Mouse (Mus musculus) limb, embryonic 15.5 days (tissue): ENCODE data around the gene Gm10944. TPM values are rescaled to one million over a fixed set of nuclear protein-coding genes. Genes with fewer than 3 reads are reported as not detected.

ENCODE experiments used
- ATAC-seq: fragments of 200-750 bp; cut with Nextera tagmentation; 2 replicates; pipeline ENCODE4 v1.8.0; 2017; ENCODE audit warnings: low read depth, moderate TSS enrichment; ENCODE audit not compliant: insufficient number of reproducible peaks, low FRiP score, low TSS enrichment
- H3K27ac ChIP-seq: fragments of 300-500 bp; sonication (generic); 2 replicates; pipeline ENCODE4 v1.5.1; 2015; ENCODE audit warnings: moderate library complexity, mild to moderate bottlenecking, inconsistent platforms
- H3K27me3 ChIP-seq: fragments of 300-500 bp; sonication (generic); 2 replicates; pipeline ENCODE4 v1.6.1; 2015; ENCODE audit warnings: inconsistent platforms
- H3K36me3 ChIP-seq: fragments of 300-500 bp; sonication (generic); 2 replicates; pipeline ENCODE4 v1.6.1; 2015; ENCODE audit warnings: inconsistent platforms
- H3K4me1 ChIP-seq: fragments of 300-500 bp; sonication (generic); 2 replicates; pipeline ENCODE4 v1.6.1; 2015; ENCODE audit warnings: inconsistent platforms
- H3K4me2 ChIP-seq: fragments of 300-500 bp; sonication (generic); 2 replicates; pipeline ENCODE4 v1.6.1; 2015; ENCODE audit warnings: mild to moderate bottlenecking, inconsistent platforms
- H3K4me3 ChIP-seq: fragments of 300-500 bp; sonication (generic); 2 replicates; pipeline ENCODE4 v1.5.1; 2015; ENCODE audit warnings: mild to moderate bottlenecking, inconsistent platforms
- H3K9ac ChIP-seq: fragments of 300-500 bp; sonication (generic); 2 replicates; pipeline ENCODE4 v1.6.1; 2015; ENCODE audit warnings: inconsistent platforms
- H3K9me3 ChIP-seq: fragments of 300-500 bp; sonication (generic); 2 replicates; pipeline ENCODE4 v1.6.1; 2016; ENCODE audit warnings: inconsistent platforms
- WGBS: fragments of 180-500 bp; shearing (Covaris S2); methylation state at CpG from one replicate; pipeline ENCODE4 v1.1.7; 2015; 5-methylcytosine and 5-hydroxymethylcytosine counted together
- polyA plus RNA-seq: library from polyadenylated mRNA; unstranded; fragments of >200 nt; fragmentation: Nextera tagmentation; extraction: Ambion mirVana; gene quantifications from 2 replicates; pipeline ENCODE4 v1.2.1, GENCODE M21; 2015

The Gm10944 gene
- polyA plus RNA-seq, result not detected in 2 replicates

DNA sequence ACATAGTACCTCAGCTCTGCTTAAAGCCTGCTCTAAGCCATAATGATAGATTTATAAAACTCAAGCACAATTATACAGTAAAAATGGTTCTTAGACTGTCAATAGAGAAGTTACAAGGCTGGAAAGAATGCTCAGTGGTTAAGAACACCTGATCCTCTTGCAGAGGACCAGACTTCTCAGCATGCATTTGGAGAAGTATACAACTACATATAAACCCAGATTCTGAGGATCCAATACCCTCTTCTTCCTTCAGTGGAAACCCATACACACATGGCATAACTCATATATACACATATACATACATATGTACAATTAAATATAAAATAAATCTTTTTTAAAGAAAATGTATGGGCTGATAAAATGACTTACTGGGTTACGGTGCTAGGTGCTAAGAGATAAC, at the start of gene Gm10944:
Gene Gm10944, plus strand, starts transcription at position 301 of the 400 bp plus-strand sequence.
- Histone ChIP-seq H3K4me1 (no peaks in the 10 kb centered on the region), H3K4me3 (no peak within 1 kb of the TSS), H3K9ac (no peak within 1 kb of the TSS), H3K4me2 (no peak within 1 kb of the TSS), H3K36me3 (no peaks in the 10 kb centered on the region), H3K27me3 (no peaks in the 10 kb centered on the region), H3K9me3 (no peaks in the 10 kb centered on the region), H3K27ac (no peak within 1 kb of the TSS)
- ATAC-seq, result no peak
- 84% methylated on average over 1 of the region's 1 CpGs for WGBS

DNA sequence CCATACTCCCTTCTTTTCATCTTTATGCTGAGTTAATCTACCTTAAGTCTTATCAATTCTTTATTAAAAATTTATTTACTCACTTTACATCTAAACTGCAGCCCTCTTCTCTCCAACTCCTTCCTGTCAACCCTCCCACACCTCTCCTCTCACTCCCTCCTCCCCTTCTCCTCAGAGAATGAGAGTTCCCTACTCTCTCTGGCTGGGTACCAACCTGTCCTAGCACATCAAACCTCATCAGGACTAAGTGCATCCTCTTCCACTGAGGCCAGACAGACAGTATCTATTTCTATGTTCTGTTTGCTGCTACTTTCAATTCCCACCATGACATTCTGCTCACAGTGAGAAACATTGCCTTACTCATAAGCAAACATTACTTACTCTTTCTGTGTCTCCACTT, 25.2 kb upstream of the Gm10944 start:
- no peaks in the 10 kb centered on the region for H3K4me1 ChIP-seq
- H3K4me3 ChIP-seq, result no peak overlapping the region
- no peak overlapping the region for H3K27ac ChIP-seq
- H3K27me3 ChIP-seq, result no peaks in the 10 kb centered on the region
- no peaks in the 10 kb centered on the region for H3K9me3 ChIP-seq
- H3K4me2 ChIP-seq, result no peak overlapping the region
- ATAC-seq, result no peak
- no peak overlapping the region for H3K9ac ChIP-seq
- H3K36me3 ChIP-seq, result no peaks in the 10 kb centered on the region

DNA sequence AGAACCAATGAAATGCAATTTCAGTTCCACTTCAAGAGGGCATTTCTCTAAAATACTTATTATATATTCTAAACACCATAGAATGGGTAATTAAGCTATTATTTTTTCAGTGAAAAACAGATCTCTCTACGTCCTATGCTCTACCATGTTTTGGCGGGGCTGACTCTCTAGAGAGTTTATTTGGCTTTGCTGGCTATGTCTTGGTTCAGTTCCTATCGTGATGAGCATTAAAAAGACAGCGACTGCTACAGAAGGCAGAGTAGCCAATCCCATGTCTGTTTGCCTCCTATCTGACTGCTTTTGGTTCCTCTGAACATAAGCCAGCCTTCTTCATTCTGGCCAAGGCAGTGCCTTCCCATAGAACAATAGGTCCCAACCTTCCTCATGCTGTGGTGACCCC, 24.5 kb upstream of the Gm10944 start:
- no peaks in the 10 kb centered on the region for H3K27me3 ChIP-seq
- H3K4me3 ChIP-seq, result no peak overlapping the region
- ATAC-seq, result no peak
- no peak overlapping the region for H3K4me2 ChIP-seq
- no peaks in the 10 kb centered on the region for H3K4me1 ChIP-seq
- H3K9me3 ChIP-seq, result no peaks in the 10 kb centered on the region
- 82% methylated on average over 4 of the region's 4 CpGs for WGBS
- no peak overlapping the region for H3K9ac ChIP-seq
- H3K27ac ChIP-seq, result no peak overlapping the region
- no peaks in the 10 kb centered on the region for H3K36me3 ChIP-seq

DNA sequence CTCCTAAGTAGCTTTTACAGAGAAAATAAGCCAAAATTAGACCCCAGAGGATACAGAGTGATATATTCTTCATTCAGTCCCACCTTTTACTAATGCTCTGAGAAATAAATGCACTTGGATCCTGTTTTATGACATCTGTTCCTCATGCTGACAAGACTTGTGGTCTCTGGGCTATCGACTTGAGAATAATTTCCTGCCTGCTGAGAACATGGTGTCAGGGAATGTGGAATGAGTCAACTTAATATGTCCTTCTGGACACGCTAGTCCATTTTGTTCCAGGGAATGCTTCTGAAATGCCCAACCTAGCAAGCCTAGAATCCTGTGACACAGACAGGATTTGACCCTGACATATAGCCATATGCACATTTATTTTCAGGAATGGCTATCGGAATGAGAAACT, 22.0 kb upstream of the Gm10944 start:
- no peak overlapping the region for H3K4me3 ChIP-seq
- no peak overlapping the region for H3K9ac ChIP-seq
- H3K4me1 ChIP-seq, result no peaks in the 10 kb centered on the region
- H3K4me2 ChIP-seq, result no peak overlapping the region
- 59% methylated on average over 3 of the region's 3 CpGs for WGBS
- H3K27me3 ChIP-seq, result no peaks in the 10 kb centered on the region
- H3K9me3 ChIP-seq, result no peaks in the 10 kb centered on the region
- H3K27ac ChIP-seq, result no peak overlapping the region
- H3K36me3 ChIP-seq, result no peaks in the 10 kb centered on the region
- ATAC-seq, result no peak

DNA sequence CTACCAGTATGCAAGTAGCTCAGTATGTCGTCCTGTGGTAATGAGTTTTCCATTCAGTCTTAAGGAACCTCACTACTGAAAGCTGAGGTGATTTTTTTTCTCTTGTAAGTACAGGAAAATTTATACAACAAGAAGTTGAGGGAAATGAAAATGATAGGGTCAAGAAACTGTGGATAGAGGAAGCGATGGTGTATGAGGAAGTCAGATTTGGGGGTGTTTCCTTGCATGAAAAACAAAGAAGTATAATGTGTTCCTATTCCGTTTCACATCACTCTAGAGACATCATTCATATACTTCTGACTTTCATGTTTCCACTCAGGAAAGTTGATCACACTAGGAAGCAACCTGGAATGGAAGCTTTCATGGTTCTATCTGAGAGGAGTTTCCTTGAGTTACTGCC, 21.2 kb upstream of the Gm10944 start:
- Histone ChIP-seq H3K27ac (no peak overlapping the region), H3K9ac (no peak overlapping the region), H3K4me3 (no peak overlapping the region), H3K4me2 (no peak overlapping the region), H3K36me3 (no peaks in the 10 kb centered on the region), H3K27me3 (no peaks in the 10 kb centered on the region), H3K4me1 (no peaks in the 10 kb centered on the region), H3K9me3 (no peaks in the 10 kb centered on the region)
- 66% methylated on average over 3 of the region's 3 CpGs for WGBS
- no peak for ATAC-seq

DNA sequence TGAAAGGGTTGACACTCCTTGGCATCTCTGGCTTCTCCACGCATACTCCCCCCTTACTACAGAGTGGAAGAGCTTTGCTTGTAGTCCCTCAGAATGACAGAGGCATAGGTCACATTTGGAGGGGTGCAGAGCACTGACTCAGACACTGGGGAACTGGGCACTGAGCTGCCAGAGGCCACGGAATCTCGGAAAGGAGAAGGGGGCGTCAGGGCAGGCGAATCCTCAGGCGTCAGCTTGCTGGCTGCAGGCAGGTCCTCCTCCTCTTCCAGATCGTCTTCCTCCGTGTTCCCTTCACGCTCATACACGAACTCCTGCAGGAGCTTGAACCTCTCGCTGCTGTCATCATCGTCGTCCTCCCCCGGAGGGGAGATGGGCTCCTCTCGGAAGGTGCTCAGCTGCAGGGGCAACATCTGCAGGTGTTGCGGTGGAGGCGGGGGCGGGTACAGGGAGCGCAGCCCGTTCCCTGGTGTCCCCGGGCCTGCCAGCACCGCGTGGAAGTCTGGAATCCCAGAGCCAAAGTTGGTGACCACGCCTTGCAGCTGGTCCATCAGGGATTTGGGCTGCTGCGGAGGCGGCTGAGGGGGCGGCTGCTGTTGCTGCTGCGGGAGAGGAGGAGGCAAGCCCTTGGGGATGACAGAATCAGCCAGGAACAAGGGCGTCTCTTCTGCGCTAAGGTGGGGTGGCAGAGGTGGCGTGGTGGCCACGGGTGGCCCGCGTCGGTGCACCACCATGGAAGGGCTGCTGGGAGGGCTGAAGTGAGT, 7.9 kb downstream of the Gm10944 start:
- H3K27ac ChIP-seq, result no peak overlapping the region
- 0 out of 2 replicates have a peak, but pooled peaks cover 6% of the 10 kb centered on the region for H3K27me3 ChIP-seq
- peak overlapping the region; percentile 82 for H3K4me2 ChIP-seq
- H3K36me3 ChIP-seq, result no peaks in the 10 kb centered on the region
- H3K4me3 ChIP-seq, result peak overlapping the region; percentile 42
- ATAC-seq, result no peak
- 0 out of 2 replicates have a peak overlapping the region, but pooled peaks have one; percentile 31 for H3K9ac ChIP-seq
- WGBS, result 4% methylated on average over 35 of the region's 35 CpGs
- peaks cover 9% of the 10 kb centered on the region; the same call in 1 of the 2 replicates for H3K4me1 ChIP-seq
- H3K9me3 ChIP-seq, result no peaks in the 10 kb centered on the region

DNA sequence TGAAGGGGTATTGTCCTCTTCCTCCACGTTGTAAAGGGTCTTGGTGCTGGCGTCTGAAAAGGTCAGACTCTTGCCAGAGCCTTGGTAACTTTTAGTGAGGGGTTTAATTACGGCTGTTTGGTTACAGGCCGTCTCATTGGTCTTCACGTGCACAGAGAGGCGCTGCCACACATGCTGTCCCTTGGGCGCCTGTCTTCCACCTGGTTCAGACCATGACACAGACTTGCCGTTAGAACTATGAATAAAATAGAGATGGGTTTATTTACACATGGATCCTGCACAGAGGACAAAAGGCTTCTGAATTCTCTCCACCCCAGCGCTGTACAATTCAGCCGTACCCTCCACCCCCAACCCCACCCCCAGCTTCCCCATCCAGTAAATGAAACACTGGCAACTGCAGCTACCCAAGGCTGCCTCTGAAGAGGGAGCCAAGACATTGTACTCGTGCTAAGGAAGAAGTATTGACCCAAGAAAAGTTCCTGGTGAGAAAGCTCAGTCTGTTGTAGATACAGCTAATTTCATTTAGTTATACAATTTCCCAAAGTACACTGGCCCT, 8.6 kb downstream of the Gm10944 start:
- Histone ChIP-seq H3K4me1 (peaks cover 9% of the 10 kb centered on the region; the same call in 1 of the 2 replicates), H3K4me3 (peak overlapping the region; percentile 42), H3K27me3 (0 out of 2 replicates have a peak, but pooled peaks cover 6% of the 10 kb centered on the region), H3K9ac (no peak overlapping the region), H3K4me2 (peak overlapping the region; percentile 82), H3K36me3 (no peaks in the 10 kb centered on the region), H3K27ac (no peak overlapping the region), H3K9me3 (no peaks in the 10 kb centered on the region)
- 13% methylated on average over 11 of the region's 11 CpGs for WGBS
- no peak for ATAC-seq

DNA sequence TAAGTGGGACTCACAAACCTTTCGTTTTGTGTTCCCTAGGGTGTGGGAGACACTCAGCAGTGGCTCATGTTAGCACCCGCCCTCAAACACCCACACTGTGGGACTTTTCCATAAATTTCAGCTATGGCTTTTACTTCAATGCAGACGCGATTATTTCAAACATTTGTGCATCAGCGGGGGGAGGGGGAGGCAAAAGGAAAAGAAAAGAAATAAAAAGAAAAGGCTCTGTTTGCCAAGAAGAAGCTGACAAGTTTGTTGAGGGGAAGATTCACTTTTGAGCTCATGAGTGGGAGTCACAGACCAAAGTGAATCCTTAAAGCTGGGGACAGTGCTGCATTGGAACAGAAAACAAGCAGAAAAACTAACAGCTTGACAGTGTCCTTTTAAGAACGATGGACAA, 16.3 kb downstream of the Gm10944 start:
- 62% methylated on average over 6 of the region's 6 CpGs for WGBS
- Histone ChIP-seq H3K27ac (no peak overlapping the region), H3K36me3 (no peaks in the 10 kb centered on the region), H3K4me2 (no peak overlapping the region), H3K27me3 (no peaks in the 10 kb centered on the region), H3K9ac (no peak overlapping the region), H3K4me1 (no peaks in the 10 kb centered on the region), H3K9me3 (no peaks in the 10 kb centered on the region), H3K4me3 (no peak overlapping the region)
- ATAC-seq, result no peak

DNA sequence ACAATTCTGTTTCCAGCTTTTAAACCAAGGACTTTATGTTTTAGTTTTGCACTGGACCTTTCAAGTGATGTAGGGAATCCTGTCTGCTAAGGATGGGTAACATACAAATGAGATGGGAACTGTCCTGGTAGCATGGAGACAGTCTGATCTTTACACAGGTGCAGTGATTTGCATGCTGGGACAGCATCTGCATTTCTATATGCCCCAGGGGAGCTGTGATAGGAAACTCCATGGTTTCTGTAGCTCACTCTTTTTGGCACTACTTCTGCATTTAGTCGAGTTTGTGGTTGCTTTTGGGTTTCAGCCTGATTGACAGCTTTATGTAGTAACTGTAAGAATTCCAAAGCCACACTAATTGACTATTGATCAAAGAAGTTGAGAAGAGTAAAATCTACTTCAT, 19.8 kb downstream of the Gm10944 start:
- Histone ChIP-seq H3K27ac (no peak overlapping the region), H3K27me3 (no peaks in the 10 kb centered on the region), H3K9ac (no peak overlapping the region), H3K4me1 (no peaks in the 10 kb centered on the region), H3K4me3 (no peak overlapping the region), H3K9me3 (no peaks in the 10 kb centered on the region), H3K36me3 (no peaks in the 10 kb centered on the region), H3K4me2 (no peak overlapping the region)
- WGBS, result 25% methylated on average over 1 of the region's 1 CpGs
- no peak for ATAC-seq

DNA sequence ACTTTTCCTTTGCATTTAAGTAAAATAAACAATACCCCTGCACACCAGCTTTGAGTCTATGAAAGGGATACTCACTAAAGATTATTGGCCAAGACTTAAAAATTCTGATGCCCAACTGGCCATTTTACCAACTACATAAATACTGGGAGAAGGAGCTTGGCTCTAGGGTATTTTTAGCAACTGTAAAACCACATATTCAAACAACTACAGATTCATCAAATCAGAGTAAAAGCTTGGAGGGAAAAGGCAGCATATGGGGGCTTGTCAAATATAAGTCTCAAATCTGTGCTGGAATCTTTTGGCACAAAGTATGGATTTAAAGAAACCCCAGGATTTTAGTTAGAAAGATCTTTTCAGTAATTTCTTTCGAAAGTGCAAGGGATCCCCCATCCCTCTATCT, 20.2 kb downstream of the Gm10944 start:
- no peak for ATAC-seq
- Histone ChIP-seq H3K4me3 (no peak overlapping the region), H3K27ac (no peak overlapping the region), H3K9me3 (no peaks in the 10 kb centered on the region), H3K9ac (no peak overlapping the region), H3K4me2 (no peak overlapping the region), H3K36me3 (no peaks in the 10 kb centered on the region), H3K4me1 (no peaks in the 10 kb centered on the region), H3K27me3 (no peaks in the 10 kb centered on the region)
- WGBS, result 81% methylated on average over 1 of the region's 1 CpGs

DNA sequence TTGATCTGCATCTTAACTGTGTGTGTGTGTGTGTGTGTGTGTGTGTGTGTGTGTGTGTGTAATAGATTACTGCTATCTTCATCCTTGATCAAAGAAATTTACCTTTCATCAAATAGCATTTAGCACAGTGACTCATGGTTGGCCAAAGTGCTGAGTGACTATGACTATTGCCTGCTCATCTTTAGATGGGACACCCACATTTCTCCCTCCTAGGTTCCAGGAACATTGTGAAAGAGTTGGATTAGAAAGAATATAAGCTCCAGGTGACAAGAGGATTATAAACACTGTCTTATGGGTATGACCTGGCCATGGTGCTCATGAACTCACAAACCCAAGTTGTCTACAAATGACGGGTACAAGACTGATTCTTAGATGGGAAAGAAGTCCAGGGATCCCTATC, 26.9 kb downstream of the Gm10944 start:
- Histone ChIP-seq H3K27ac (no peak overlapping the region), H3K36me3 (no peaks in the 10 kb centered on the region), H3K4me1 (no peaks in the 10 kb centered on the region), H3K4me2 (no peak overlapping the region), H3K9me3 (no peaks in the 10 kb centered on the region), H3K27me3 (no peaks in the 10 kb centered on the region), H3K4me3 (no peak overlapping the region), H3K9ac (no peak overlapping the region)
- WGBS, result 73% methylated on average over 1 of the region's 1 CpGs
- ATAC-seq, result no peak

DNA sequence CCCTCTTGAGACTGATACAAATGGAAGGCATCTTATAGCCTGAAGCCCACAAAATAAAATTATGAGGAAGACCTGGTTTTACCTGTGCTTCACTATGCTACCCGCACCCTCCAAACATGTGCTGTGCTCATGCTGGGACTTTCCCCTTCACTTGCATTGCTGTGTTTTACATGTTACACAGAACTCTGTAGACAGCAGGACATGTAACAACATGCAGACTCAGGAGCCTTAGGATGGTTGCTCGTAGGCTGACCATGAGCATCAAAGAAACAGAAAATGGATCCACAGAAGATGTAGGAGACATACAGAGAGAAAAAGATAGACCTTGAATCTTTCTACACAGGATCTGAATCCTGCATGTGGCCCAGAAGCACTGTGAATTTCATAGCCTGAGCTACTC, 29.2 kb downstream of the Gm10944 start:
- ATAC-seq, result no peak
- WGBS, result 71% methylated on average over 2 of the region's 2 CpGs
- Histone ChIP-seq H3K36me3 (no peaks in the 10 kb centered on the region), H3K9ac (no peak overlapping the region), H3K4me1 (no peaks in the 10 kb centered on the region), H3K9me3 (no peaks in the 10 kb centered on the region), H3K4me2 (no peak overlapping the region), H3K27me3 (no peaks in the 10 kb centered on the region), H3K4me3 (no peak overlapping the region), H3K27ac (no peak overlapping the region)
